Comparison of ENCODE assay signal across 10 mouse cellular contexts in genomic region chr2:35397096-35397495, GRCm38 (mm10). TPM values are rescaled to one million over a fixed set of nuclear protein-coding genes. Genes with fewer than 3 reads are reported as not detected.
DNase-seq lines count a peak whose midpoint lies in the region; ATAC-seq and TF ChIP-seq lines count a peak whose summit lies in the region.
"Had no signal": no experiment of that assay in that cellular context is flagged by ENCODE, and none has a peak within 500 bp of the region (broad histone marks: within the 10 kb centered on the region; RNA-seq: fewer than 3 reads in every experiment).

TSS of gene 4930402F06Rik (minus strand) at chr2:35397175.

- TF ChIP-seq POLR2A in CH12.LX (IDR thresholded peaks at IDR 0.05; ENCODE audit: low read depth, low read length) = no peak

- TF ChIP-seq CTCF in CH12.LX (conservative IDR thresholded peaks at IDR 0.05 in 1 of 2, IDR thresholded peaks at IDR 0.05 in 1 of 2; ENCODE audit: low read depth in 2 of 2, low read length in 2 of 2) = no peak

- DNase-seq in heart, adult 9 months (ENCODE audit: low spot score in 2 of 2) = no peak
- no peak for DNase-seq in CH12.LX (ENCODE audit: extremely low read depth)
- DNase-seq in left cerebral cortex, postnatal 4 days = peak; percentile 43
- DNase-seq in kidney, postnatal 10 days = no peak
- DNase-seq in thymus, postnatal 14 days = no peak
- no peak for DNase-seq in urinary bladder, postnatal 36 days (ENCODE audit: low spot score in 2 of 2)

- intact Hi-C loops in left cerebral cortex, postnatal 4 days (cut with DNase I) = loop anchor here (2.0 kb wide), 2 partner anchors 98 to 106 kb away; no protein-coding TSS in a partner anchor

- H3K9me3 ChIP-seq in heart, embryonic 13.5 days = no peaks in the 10 kb centered on the region
- no peaks in the 10 kb centered on the region for H3K9me3 ChIP-seq in CH12.LX (replicated peaks; ENCODE audit: low read length)

- H3K79me2 ChIP-seq in CH12.LX (replicated peaks; ENCODE audit: control insufficient read depth, extremely low read depth, insufficient read depth, poor library complexity, severe bottlenecking) = no peaks in the 10 kb centered on the region

- no peak for TF ChIP-seq EP300 in CH12.LX (IDR thresholded peaks at IDR 0.05; ENCODE audit: low read length)

- dilution Hi-C loops in CH12.LX (cut with MboI; ENCODE audit: extremely low pct_ligation_motif_present, extremely low pct_unique_long_range_greater_than_20kb, low sequenced_read_pairs) = no loop called here

- TF ChIP-seq RAD21 in CH12.LX (IDR thresholded peaks at IDR 0.05; ENCODE audit: low read depth, low read length) = no peak

- WGBS in heart, embryonic 13.5 days = 57% methylated on average over 5 of the region's 5 CpGs

- ATAC-seq in heart, embryonic 13.5 days (ENCODE audit: extremely low read depth, insufficient number of reproducible peaks, low FRiP score, low TSS enrichment) = no peak
- peak; percentile 27; the same call in 1 of the 2 replicates for ATAC-seq in erythroblast, adult 5-6 weeks (replicated peaks; ENCODE audit: low FRiP score, poor library complexity, severe bottlenecking)

- H3K4me3 ChIP-seq in heart, embryonic 13.5 days = no peak within 1 kb of the TSS
- H3K4me3 ChIP-seq in CH12.LX (replicated peaks in 1 of 3; ENCODE audit: low read depth in 2 of 3, low read length in 2 of 3, poor library complexity in 1 of 3) = peak within 1 kb of the TSS in 1 of 3 experiments; percentile 9

- H3K9ac ChIP-seq in heart, embryonic 13.5 days = no peak within 1 kb of the TSS
- no peak within 1 kb of the TSS for H3K9ac ChIP-seq in CH12.LX (ENCODE audit: insufficient read depth, low read depth)

- in situ Hi-C loops in CH12.LX (cut with MboI; ENCODE audit: low pct_ligation_motif_present, low pct_unique_long_range_greater_than_20kb, low sequenced_read_pairs) = loop anchor here (10.0 kb wide), 1 partner anchor 172 kb away; no protein-coding TSS in a partner anchor

- peaks cover 11% of the 10 kb centered on the region for H3K4me1 ChIP-seq in heart, embryonic 13.5 days
- peaks cover 13 to 26% of the 10 kb centered on the region in 2 experiments for H3K4me1 ChIP-seq in CH12.LX (ENCODE audit: control insufficient read depth in 1 of 2, insufficient read depth in 2 of 2)

- H3K27me3 ChIP-seq in heart, embryonic 13.5 days (replicated peaks) = no peaks in the 10 kb centered on the region
- H3K27me3 ChIP-seq in CH12.LX (replicated peaks) = no peaks in the 10 kb centered on the region

- H3K36me3 ChIP-seq in heart, embryonic 13.5 days = peaks cover 17% of the 10 kb centered on the region
- peaks cover 12 to 19% of the 10 kb centered on the region in 2 experiments for H3K36me3 ChIP-seq in CH12.LX (replicated peaks in 1 of 2; ENCODE audit: control insufficient read depth in 1 of 2, insufficient read depth in 1 of 2, low read length in 1 of 2)

- no peak within 1 kb of the TSS for H3K4me2 ChIP-seq in heart, embryonic 13.5 days
- H3K4me2 ChIP-seq in CH12.LX (ENCODE audit: insufficient read depth, low read depth, poor library complexity, severe bottlenecking) = peak within 1 kb of the TSS; percentile 30; the same call in 1 of the 2 replicates

- peak within 1 kb of the TSS; percentile 20 for H3K27ac ChIP-seq in heart, embryonic 13.5 days (replicated peaks)
- no peak within 1 kb of the TSS for H3K27ac ChIP-seq in CH12.LX (ENCODE audit: insufficient read depth, low read depth)

TF ChIP-seq in CH12.LX, 34 proteins besides CTCF, POLR2A, EP300 and RAD21:
- no peak for TF ChIP-seq TCF12 (IDR thresholded peaks at IDR 0.05; ENCODE audit: low read depth, low read length)
- no peak for TF ChIP-seq HCFC1 (IDR thresholded peaks at IDR 0.05; ENCODE audit: low read depth, low read length)
- TF ChIP-seq ELF1 (IDR thresholded peaks at IDR 0.05; ENCODE audit: low read depth, low read length) = no peak
- no peak for TF ChIP-seq USF1 (IDR thresholded peaks at IDR 0.05; ENCODE audit: low read depth, low read length)
- TF ChIP-seq BHLHE40 (IDR thresholded peaks at IDR 0.05; ENCODE audit: low read depth, low read length) = no peak
- no peak for TF ChIP-seq USF2 (conservative IDR thresholded peaks at IDR 0.05; ENCODE audit: low read depth, low read length)
- TF ChIP-seq IRF4 (IDR thresholded peaks at IDR 0.05; ENCODE audit: low read depth, low read length) = no peak
- TF ChIP-seq NRF1 (IDR thresholded peaks at IDR 0.05; ENCODE audit: low read depth, low read length) = no peak
- TF ChIP-seq ZNF384 (IDR thresholded peaks at IDR 0.05; ENCODE audit: low read depth, low read length) = no peak
- no peak for TF ChIP-seq RCOR1 (conservative IDR thresholded peaks at IDR 0.05; ENCODE audit: low read depth, low read length)
- no peak for TF ChIP-seq ETS1 (conservative IDR thresholded peaks at IDR 0.05; ENCODE audit: low read depth, low read length)
- no peak for TF ChIP-seq MAZ (IDR thresholded peaks at IDR 0.05; ENCODE audit: low read depth, low read length)
- no peak for TF ChIP-seq GABPA (IDR thresholded peaks at IDR 0.05; ENCODE audit: insufficient replicate concordance, low read depth, low read length)
- no peak for TF ChIP-seq E2F4 (IDR thresholded peaks at IDR 0.05; ENCODE audit: insufficient replicate concordance, low read depth, low read length)
- no peak for TF ChIP-seq UBTF (IDR thresholded peaks at IDR 0.05; ENCODE audit: low read depth, low read length)

RNA-seq across cellular contexts. Expression of gene 4930402F06Rik, which starts in this region (rescaled TPM):
- not detected in 2 replicates for polyA plus RNA-seq in heart, embryonic 13.5 days (2015; fragmentation: Nextera tagmentation; extraction: Ambion mirVana)
- not detected in 2 replicates for total RNA-seq in CH12.LX (2012; rRNA removed)
- not detected in 2 replicates for total RNA-seq in CH12.LX (2014; rRNA removed)
- not detected in 2 replicates for polyA plus RNA-seq in CH12.LX (2012; ENCODE audit: insufficient read length, low read depth)
- not detected in 2 replicates for total RNA-seq in erythroblast, adult 5-6 weeks (2015; ENCODE audit: low replicate concordance)
- not detected in 2 replicates for total RNA-seq in erythroblast, adult 5-6 weeks (2017; ENCODE audit: low replicate concordance)
- not detected for total RNA-seq in left cerebral cortex, postnatal 4 days (2021)
- total RNA-seq: neutrophil, adult 5-6 weeks had no signal
- polyA plus RNA-seq: limb, embryonic 14.5 days had no signal

Comparison
In these comparisons a context has a peak if more than half of its experiments do, and no peak if none do; other contexts are left out.
1. Peak in ATAC-seq in erythroblast, adult 5-6 weeks; RNA of the gene not detected or under 1 TPM.
2. Peak in DNase-seq in left cerebral cortex, postnatal 4 days; RNA of the gene not detected or under 1 TPM.